Mouse (Mus musculus) granulocyte monocyte progenitor cell, adult 5-6 weeks (primary cell): ENCODE data around the gene Mitd1. TPM values are rescaled to one million over a fixed set of nuclear protein-coding genes. Genes with fewer than 3 reads are reported as not detected.

Experiments used
- ATAC-seq: replicated peaks from 2 replicates; pipeline ENCODE4 v1.8.0; 2016; ENCODE audit warnings: mild to moderate bottlenecking, moderate TSS enrichment, inconsistent platforms; ENCODE audit not compliant: poor library complexity, severe bottlenecking
- total RNA-seq, 2 experiments: library from RNA; stranded (forward) in 1 of 2; stranded (reverse) in 1 of 2; fragments of 200-712, 200-1000 nt in 1 of 2; fragments of >200 nt in 1 of 2; fragmentation: Nextera tagmentation in 1 of 2; gene quantifications; 2 replicates each; pipeline ENCODE4 v1.2.3; 2014 to 2017

Gene Mitd1
- total RNA-seq (2014; fragmentation: Nextera tagmentation), result 17.2 and 32.3 TPM in 2 replicates
- 24.0 and 39.4 TPM in 2 replicates for total RNA-seq (2017)

GRCm38 (mm10) chr1:37890025-37890652 is at the start of gene Mitd1, which contains the start of gene Mrpl30:
Gene Mitd1 (minus strand): TSS chr1:37890411.
Gene Mrpl30 (plus strand): TSS chr1:37890477.
- ATAC-seq, result peak; percentile 99

DNA sequence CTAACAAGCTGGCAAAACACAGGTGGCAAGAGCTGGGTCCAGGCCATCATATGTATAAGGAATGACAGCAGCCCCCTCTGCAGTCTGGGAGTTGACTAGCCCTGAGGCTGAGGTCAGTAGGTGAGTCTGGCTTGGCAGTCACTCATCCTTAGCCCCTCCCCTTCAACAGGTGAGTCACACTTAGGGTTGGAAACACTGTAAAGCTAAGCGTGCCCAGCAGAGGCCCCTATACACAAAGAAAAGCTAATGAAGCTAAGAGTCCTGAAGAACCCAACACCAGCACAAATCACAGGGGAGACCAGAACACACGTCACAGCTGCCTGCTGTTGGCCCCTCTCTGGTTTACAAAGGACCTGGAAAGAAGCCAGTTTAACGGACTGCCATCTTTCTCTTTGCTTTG is 41.6 kb upstream of the Mitd1 start:
- ATAC-seq, result no peak

GRCm38 (mm10) chr1:37925971-37926370 is 35.8 kb upstream of the Mitd1 start:
- ATAC-seq, result no peak

GRCm38 (mm10) chr1:37922536-37922935 is 32.3 kb upstream of the Mitd1 start:
- no peak for ATAC-seq

- no peak for ATAC-seq
Measured at GRCm38 (mm10) chr1:37918096-37918495, 27.9 kb upstream of the Mitd1 start.

DNA sequence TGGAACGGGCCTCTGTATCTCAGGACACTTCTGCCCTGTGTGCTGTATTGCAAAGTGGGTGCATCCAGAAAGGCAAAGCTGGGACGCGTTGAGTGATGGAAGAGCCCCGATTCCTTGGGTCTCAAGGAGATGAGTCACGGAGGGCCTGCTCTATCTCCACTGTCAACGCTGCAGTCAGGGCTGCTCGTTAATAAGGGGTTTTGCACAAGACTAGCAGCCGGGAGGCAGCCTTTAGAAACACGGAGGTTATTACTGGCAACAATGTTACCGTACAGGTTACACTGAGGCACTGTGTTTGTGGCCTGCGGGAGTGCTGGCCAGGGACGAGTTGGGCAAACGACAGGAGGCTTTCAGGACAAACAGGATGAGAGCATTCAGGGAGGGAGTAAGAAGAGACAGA is 27.5 kb upstream of the Mitd1 start:
- no peak for ATAC-seq

- ATAC-seq, result no peak
Measured at GRCm38 (mm10) chr1:37916393-37916792, 26.2 kb upstream of the Mitd1 start, which contains the start of gene Lyg2. Gene Lyg2 (minus strand): TSS chr1:37916493.

DNA sequence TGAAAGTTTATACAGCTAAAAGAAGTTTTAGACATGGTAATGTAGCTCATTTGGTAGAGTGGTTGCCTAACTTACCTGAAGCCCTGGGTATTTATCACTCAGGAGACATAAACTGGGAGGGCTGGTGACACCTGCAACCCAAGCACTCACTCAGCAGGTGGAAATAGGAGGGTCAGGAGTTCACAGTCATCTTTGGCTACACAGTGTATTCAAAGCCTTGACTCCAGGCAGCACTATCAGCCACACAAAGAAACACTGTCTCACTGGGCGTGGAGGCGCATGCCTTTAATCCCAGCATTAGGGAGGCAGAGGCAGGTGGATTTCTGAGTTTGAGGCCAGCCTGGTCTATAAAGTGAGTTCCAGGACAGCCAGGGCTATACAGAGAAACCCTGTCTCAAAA is 22.5 kb upstream of the Mitd1 start:
- no peak for ATAC-seq

DNA sequence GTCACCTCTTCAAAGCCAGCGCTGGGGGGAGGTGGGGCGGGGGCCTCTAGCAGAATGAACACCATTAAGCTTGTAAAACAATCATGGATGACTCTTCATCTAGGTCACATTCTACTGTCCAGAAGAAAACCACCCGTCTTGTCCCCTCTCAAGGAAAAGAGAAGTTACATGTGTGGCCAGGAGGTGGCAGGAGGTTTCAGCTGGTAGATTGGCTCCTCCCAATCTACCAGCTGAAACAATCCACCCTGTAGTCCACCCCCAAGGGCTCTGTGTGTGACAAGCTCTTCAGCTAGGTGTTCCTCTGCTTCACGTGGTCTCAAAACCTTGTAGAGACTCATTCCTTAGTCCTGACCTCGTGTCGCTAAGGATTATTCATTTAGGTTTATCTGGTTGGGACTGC is 13.0 kb upstream of the Mitd1 start:
- ATAC-seq, result peak; percentile 77

GRCm38 (mm10) chr1:37900288-37900687 is 10.1 kb upstream of the Mitd1 start:
- ATAC-seq, result no peak

- ATAC-seq, result no peak
Measured at GRCm38 (mm10) chr1:37899816-37900215, 9.6 kb upstream of the Mitd1 start.

DNA sequence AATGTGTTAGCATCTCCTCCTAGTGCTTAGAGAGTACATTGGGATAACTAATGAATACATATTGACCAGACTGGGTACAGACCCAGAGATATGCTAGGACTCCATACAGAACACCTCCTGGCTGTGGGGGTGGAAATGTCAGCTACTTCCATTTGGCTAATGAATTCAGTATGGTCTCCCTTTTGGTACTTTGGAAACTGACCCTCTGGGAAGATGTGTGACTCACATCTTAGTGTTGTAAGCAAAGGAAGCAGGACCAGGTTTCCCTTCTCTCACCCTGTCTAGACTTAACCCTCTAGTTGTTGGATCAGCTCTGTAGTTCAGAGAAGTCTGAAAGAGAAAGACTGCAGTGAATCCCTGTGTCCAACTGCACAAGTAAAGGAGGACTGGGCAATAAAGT is 4.4 kb upstream of the Mitd1 start:
- no peak for ATAC-seq

DNA sequence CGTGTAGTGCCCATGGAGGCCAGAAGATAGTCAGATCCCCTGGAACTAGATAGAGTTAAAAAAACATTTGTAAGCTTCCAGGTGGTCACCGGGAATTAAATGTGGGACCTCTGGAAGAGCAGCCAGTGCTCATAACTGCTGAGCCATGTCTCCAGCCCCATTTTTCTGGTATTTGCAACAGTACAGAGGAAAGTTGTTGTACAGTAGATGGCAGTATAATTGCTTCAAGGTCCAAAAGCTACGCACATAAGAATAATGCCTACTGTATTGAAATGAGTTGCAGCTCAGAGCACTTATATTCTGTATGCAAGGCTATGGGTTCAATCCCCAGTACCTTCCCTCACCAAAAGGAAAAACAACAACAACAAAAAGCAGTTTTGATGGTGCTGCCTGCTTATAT is 1.2 kb upstream of the Mitd1 start:
- no peak for ATAC-seq

GRCm38 (mm10) chr1:37889206-37889605 is 1.0 kb downstream of the Mitd1 start:
- no peak for ATAC-seq

GRCm38 (mm10) chr1:37884451-37884850 is 5.8 kb downstream of the Mitd1 start:
- ATAC-seq, result peak; percentile 74

- ATAC-seq, result no peak
Measured at GRCm38 (mm10) chr1:37883411-37883810, 6.8 kb downstream of the Mitd1 start.

GRCm38 (mm10) chr1:37877736-37878460 is 12.3 kb downstream of the Mitd1 start:
- ATAC-seq, result no peak

GRCm38 (mm10) chr1:37873157-37873556 is 17.1 kb downstream of the Mitd1 start:
- no peak for ATAC-seq

DNA sequence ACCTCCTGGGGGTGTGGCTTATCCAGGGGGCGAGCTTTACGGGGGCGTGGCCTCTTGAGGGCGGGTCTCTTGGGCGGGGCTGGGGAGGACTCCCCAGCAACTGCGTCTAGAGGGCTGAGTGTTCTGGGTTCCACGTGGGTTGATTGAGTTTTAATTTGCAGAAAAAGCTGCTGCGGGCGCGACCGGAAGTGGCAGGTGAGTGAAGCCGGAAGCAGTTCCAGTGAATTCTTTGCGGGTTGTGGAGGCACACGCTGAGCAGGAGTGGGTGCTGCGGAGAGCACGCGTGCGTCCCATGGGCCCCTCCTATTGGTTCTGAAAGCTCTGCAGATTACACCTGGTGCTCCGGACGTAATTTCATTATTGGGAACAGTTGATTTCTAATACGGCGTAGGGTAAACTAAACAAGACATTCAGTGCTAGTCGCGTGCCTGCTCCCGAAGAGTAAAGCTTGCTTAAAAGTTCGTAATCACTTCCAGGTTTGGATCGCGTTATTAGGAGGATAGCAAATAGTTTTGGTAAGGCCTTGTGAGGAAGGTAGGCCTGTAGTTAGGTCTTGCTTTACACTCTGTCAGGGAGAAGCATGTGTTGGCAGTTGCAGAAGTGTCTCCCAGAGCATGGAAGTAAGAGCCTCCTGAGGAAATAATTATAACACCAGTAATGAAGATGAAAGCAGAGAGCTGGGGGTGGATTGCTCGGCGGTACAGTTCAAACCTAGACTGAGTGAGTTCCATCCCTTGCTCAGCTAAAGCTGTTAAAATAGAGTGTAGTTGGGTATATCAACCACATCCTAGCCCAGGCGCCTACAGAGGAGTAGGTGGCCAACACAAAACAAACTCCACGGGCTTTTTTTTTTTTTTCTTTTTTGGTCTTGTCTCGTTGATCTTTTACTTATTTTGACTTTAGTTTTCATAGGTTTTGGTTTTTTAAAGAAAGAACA is 17.8 kb downstream of the Mitd1 start:
- ATAC-seq, result peak; percentile 85

DNA sequence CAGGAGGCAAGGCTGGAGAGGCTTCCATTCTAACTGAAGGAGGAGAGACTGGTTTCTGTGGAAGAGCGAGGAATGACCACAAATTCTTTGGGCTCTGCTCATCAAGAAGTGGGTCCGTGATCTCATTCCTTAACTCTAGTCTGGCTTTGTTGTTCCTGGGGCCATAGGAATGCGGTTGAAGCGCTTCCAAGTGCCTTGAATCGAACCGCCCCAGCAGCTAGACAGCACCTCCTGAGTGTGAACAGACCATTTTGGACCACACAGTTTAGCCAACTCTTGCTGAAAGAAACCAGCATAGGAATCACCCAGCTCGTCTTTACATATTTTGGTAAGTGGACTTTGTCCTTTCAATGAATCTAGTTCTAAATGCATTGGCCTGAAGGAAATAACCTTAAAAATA is 18.5 kb downstream of the Mitd1 start, which contains the start of gene Lipt1:
TSS of gene Lipt1 (plus strand) at position 35 of the 400 bp plus-strand sequence.
- no peak for ATAC-seq

- no peak for ATAC-seq
Measured at GRCm38 (mm10) chr1:37869362-37869761, 20.8 kb downstream of the Mitd1 start.
